Mouse (Mus musculus) CD8-positive naive resting alpha-beta T cell, adult 2 months (primary cell): ENCODE data around the gene Gm5800.
"Not testable (repeated sequence)": the region's sequence is repeated elsewhere in the genome, so short reads cannot be mapped to it uniquely, and the experiment has no call there.

Experiments
- DNase-seq, 2 experiments: peaks; one replicate each; pipeline ENCODE4 v3.0.0; 2022; ENCODE audit warnings: low read depth in 2 of 2, low spot score in 2 of 2

The Gm5800 gene

GRCm38 (mm10) chr14:51717083-51717482 lies at the start of gene Gm5800:
TSS of gene Gm5800 (minus strand) at chr14:51717183.
- no peak for DNase-seq

- no peak for DNase-seq
These were observed 39.0 kb upstream of the Gm5800 start for GRCm38 (mm10) chr14:51755944-51756343.

GRCm38 (mm10) chr14:51740347-51741170 lies 23.6 kb upstream of the Gm5800 start:
- no peak for DNase-seq

GRCm38 (mm10) chr14:51739150-51739993 lies 22.4 kb upstream of the Gm5800 start:
- no peak for DNase-seq

GRCm38 (mm10) chr14:51738411-51739149 lies 21.6 kb upstream of the Gm5800 start:
- DNase-seq, result no peak

GRCm38 (mm10) chr14:51737967-51738366 lies 21.0 kb upstream of the Gm5800 start:
- DNase-seq, result no peak

GRCm38 (mm10) chr14:51695368-51695767 lies 21.6 kb downstream of the Gm5800 start, which contains the start of gene Gm17079:
TSS of gene Gm17079 (minus strand) at chr14:51695468.
- not testable (repeated sequence) for DNase-seq

- no peak for DNase-seq
These were observed 39.7 kb downstream of the Gm5800 start for GRCm38 (mm10) chr14:51677269-51677668.
